Mouse (Mus musculus): ENCODE results near the gene Fgfr2. TPM values are rescaled to one million over a fixed set of nuclear protein-coding genes. Genes with fewer than 3 reads are reported as not detected.

The Fgfr2 gene
- polyA plus RNA-seq, 1 experiment from 2014 or later, result 106 TPM

- peaks cover 5% of the 10 kb centered on the region; the same call in 1 of the 2 replicates for H3K4me1 ChIP-seq (ENCODE audit: control insufficient read depth, insufficient read depth, low read length)
- no peaks in the 10 kb centered on the region for H3K27me3 ChIP-seq (replicated peaks; ENCODE audit: control insufficient read depth, insufficient read depth, low read length)
- ATAC-seq (ENCODE audit: low read depth) (no peak), DNase-seq (ENCODE audit: low spot score) (no peak)
- no peak overlapping the region for H3K4me3 ChIP-seq (ENCODE audit: low read depth, low read length)
- 69% methylated on average over 6 of the region's 6 CpGs for WGBS
- no peak overlapping the region; the same call in 1 of the 2 replicates for H3K27ac ChIP-seq (replicated peaks; ENCODE audit: low read depth, low read length)
- H3K4me2 ChIP-seq (ENCODE audit: low read depth, low read length), result no peak overlapping the region
- H3K9me3 ChIP-seq (ENCODE audit: control insufficient read depth, low read length), result no peaks in the 10 kb centered on the region; the same call in 1 of the 2 replicates
- peaks cover 9% of the 10 kb centered on the region; the same call in 1 of the 2 replicates for H3K36me3 ChIP-seq (ENCODE audit: control insufficient read depth, insufficient read depth, low read length)
- H3K9ac ChIP-seq (ENCODE audit: low read depth, low read length), result no peak overlapping the region
Measured at GRCm38 (mm10) chr7:130678414-130678813, 2444.7 kb downstream of the Fgfr2 start.

- 86% methylated on average over 12 of the region's 12 CpGs for WGBS
Measured at GRCm38 (mm10) chr7:130677541-130678274, 2445.4 kb downstream of the Fgfr2 start.

GRCm38 (mm10) chr7:130676885-130677540 is 2446.1 kb downstream of the Fgfr2 start:
- Histone ChIP-seq H3K27ac (replicated peaks; ENCODE audit: low read depth, low read length) (peak overlapping the region; percentile 44), H3K4me1 (ENCODE audit: control insufficient read depth, insufficient read depth, low read length) (peaks cover 5% of the 10 kb centered on the region; the same call in 1 of the 2 replicates), H3K9ac (ENCODE audit: low read depth, low read length) (no peak overlapping the region; the same call in 1 of the 2 replicates), H3K27me3 (replicated peaks; ENCODE audit: control insufficient read depth, insufficient read depth, low read length) (no peaks in the 10 kb centered on the region), H3K9me3 (ENCODE audit: control insufficient read depth, low read length) (no peaks in the 10 kb centered on the region; the same call in 1 of the 2 replicates), H3K4me3 (ENCODE audit: low read depth, low read length) (no peak overlapping the region), H3K4me2 (ENCODE audit: low read depth, low read length) (no peak overlapping the region), H3K36me3 (ENCODE audit: control insufficient read depth, insufficient read depth, low read length) (peaks cover 9% of the 10 kb centered on the region; the same call in 1 of the 2 replicates)
- 56% methylated on average over 11 of the region's 11 CpGs for WGBS
- ATAC-seq (ENCODE audit: low read depth) (no peak), DNase-seq (ENCODE audit: low spot score) (no peak)

More at GRCm38 (mm10) chr7:130677541-130678274, 2445.4 kb downstream of the Fgfr2 start:
- Histone ChIP-seq H3K9ac (ENCODE audit: low read depth, low read length) (no peak overlapping the region), H3K36me3 (ENCODE audit: control insufficient read depth, insufficient read depth, low read length) (peaks cover 9% of the 10 kb centered on the region; the same call in 1 of the 2 replicates), H3K27me3 (replicated peaks; ENCODE audit: control insufficient read depth, insufficient read depth, low read length) (no peaks in the 10 kb centered on the region), H3K4me3 (ENCODE audit: low read depth, low read length) (no peak overlapping the region), H3K9me3 (ENCODE audit: control insufficient read depth, low read length) (no peaks in the 10 kb centered on the region; the same call in 1 of the 2 replicates), H3K4me1 (ENCODE audit: control insufficient read depth, insufficient read depth, low read length) (peaks cover 5% of the 10 kb centered on the region; the same call in 1 of the 2 replicates), H3K27ac (replicated peaks; ENCODE audit: low read depth, low read length) (peak overlapping the region; percentile 44), H3K4me2 (ENCODE audit: low read depth, low read length) (no peak overlapping the region)
- ATAC-seq (ENCODE audit: low read depth), result no peak
- no peak for DNase-seq (ENCODE audit: low spot score)

- H3K4me2 ChIP-seq (ENCODE audit: low read depth, low read length), result no peak overlapping the region
- ATAC-seq (ENCODE audit: low read depth) (no peak), DNase-seq (ENCODE audit: low spot score) (no peak)
- 69% methylated on average over 9 of the region's 9 CpGs for WGBS
- no peaks in the 10 kb centered on the region for H3K27me3 ChIP-seq (replicated peaks; ENCODE audit: control insufficient read depth, insufficient read depth, low read length)
- peaks cover 27% of the 10 kb centered on the region for H3K4me1 ChIP-seq (ENCODE audit: control insufficient read depth, insufficient read depth, low read length)
- H3K9me3 ChIP-seq (ENCODE audit: control insufficient read depth, low read length), result no peaks in the 10 kb centered on the region; the same call in 1 of the 2 replicates
- no peak overlapping the region for H3K9ac ChIP-seq (ENCODE audit: low read depth, low read length)
- no peak overlapping the region for H3K4me3 ChIP-seq (ENCODE audit: low read depth, low read length)
- peaks cover 9% of the 10 kb centered on the region; the same call in 1 of the 2 replicates for H3K36me3 ChIP-seq (ENCODE audit: control insufficient read depth, insufficient read depth, low read length)
- H3K27ac ChIP-seq (replicated peaks; ENCODE audit: low read depth, low read length), result no peak overlapping the region
Measured at GRCm38 (mm10) chr7:130674526-130674925, 2448.6 kb downstream of the Fgfr2 start.

GRCm38 (mm10) chr7:130673169-130674033 is 2449.7 kb downstream of the Fgfr2 start:
- H3K27me3 ChIP-seq (replicated peaks; ENCODE audit: control insufficient read depth, insufficient read depth, low read length), result no peaks in the 10 kb centered on the region
- DNase-seq (ENCODE audit: low spot score) (peak; percentile 73), ATAC-seq (ENCODE audit: low read depth) (peak; percentile 60)
- H3K9ac ChIP-seq (ENCODE audit: low read depth, low read length), result no peak overlapping the region
- H3K9me3 ChIP-seq (ENCODE audit: control insufficient read depth, low read length), result no peaks in the 10 kb centered on the region; the same call in 1 of the 2 replicates
- H3K36me3 ChIP-seq (ENCODE audit: control insufficient read depth, insufficient read depth, low read length), result peaks cover 9% of the 10 kb centered on the region; the same call in 1 of the 2 replicates
- no peak overlapping the region for H3K4me2 ChIP-seq (ENCODE audit: low read depth, low read length)
- peak overlapping the region; percentile 29; the same call in 1 of the 2 replicates for H3K27ac ChIP-seq (replicated peaks; ENCODE audit: low read depth, low read length)
- peaks cover 38% of the 10 kb centered on the region for H3K4me1 ChIP-seq (ENCODE audit: control insufficient read depth, insufficient read depth, low read length)
- H3K4me3 ChIP-seq (ENCODE audit: low read depth, low read length), result no peak overlapping the region
- 71% methylated on average over 9 of the region's 9 CpGs for WGBS

GRCm38 (mm10) chr7:130671301-130671700 is 2451.8 kb downstream of the Fgfr2 start:
- no peak for ATAC-seq (ENCODE audit: low read depth)
- DNase-seq (ENCODE audit: low spot score), result peak; percentile 64
- Histone ChIP-seq H3K9ac (ENCODE audit: low read depth, low read length) (no peak overlapping the region; the same call in 1 of the 2 replicates), H3K4me3 (ENCODE audit: low read depth, low read length) (no peak overlapping the region), H3K4me2 (ENCODE audit: low read depth, low read length) (no peak overlapping the region), H3K36me3 (ENCODE audit: control insufficient read depth, insufficient read depth, low read length) (peaks cover 4% of the 10 kb centered on the region; the same call in 1 of the 2 replicates), H3K27ac (replicated peaks; ENCODE audit: low read depth, low read length) (0 out of 2 replicates have a peak overlapping the region, but pooled peaks have one; percentile 71), H3K9me3 (ENCODE audit: control insufficient read depth, low read length) (no peaks in the 10 kb centered on the region; the same call in 1 of the 2 replicates), H3K4me1 (ENCODE audit: control insufficient read depth, insufficient read depth, low read length) (peaks cover 35% of the 10 kb centered on the region), H3K27me3 (replicated peaks; ENCODE audit: control insufficient read depth, insufficient read depth, low read length) (no peaks in the 10 kb centered on the region)
- 67% methylated on average over 6 of the region's 6 CpGs for WGBS

GRCm38 (mm10) chr7:130670358-130670757 is 2452.8 kb downstream of the Fgfr2 start:
- peaks cover 35% of the 10 kb centered on the region for H3K4me1 ChIP-seq (ENCODE audit: control insufficient read depth, insufficient read depth, low read length)
- no peak for ATAC-seq (ENCODE audit: low read depth)
- WGBS, result 35% methylated on average over 4 of the region's 4 CpGs

More at GRCm38 (mm10) chr7:130670358-130670757, 2452.8 kb downstream of the Fgfr2 start:
- H3K4me3 ChIP-seq (ENCODE audit: low read depth, low read length), result no peak overlapping the region
- no peak overlapping the region for H3K9ac ChIP-seq (ENCODE audit: low read depth, low read length)
- no peak overlapping the region for H3K4me2 ChIP-seq (ENCODE audit: low read depth, low read length)
- H3K27me3 ChIP-seq (replicated peaks; ENCODE audit: control insufficient read depth, insufficient read depth, low read length), result no peaks in the 10 kb centered on the region
- no peak for DNase-seq (ENCODE audit: low spot score)
- peak overlapping the region; percentile 71 for H3K27ac ChIP-seq (replicated peaks; ENCODE audit: low read depth, low read length)
- H3K9me3 ChIP-seq (ENCODE audit: control insufficient read depth, low read length), result no peaks in the 10 kb centered on the region
- H3K36me3 ChIP-seq (ENCODE audit: control insufficient read depth, insufficient read depth, low read length), result peaks cover 3% of the 10 kb centered on the region; the same call in 1 of the 2 replicates
